Mouse (Mus musculus): ENCODE data around the gene Smyd3. TPM values are rescaled to one million over a fixed set of nuclear protein-coding genes. Genes with fewer than 3 reads are reported as not detected.

Smyd3 gene
- polyA plus RNA-seq, 1 experiment from 2014 or later: 22.1 TPM

DNA sequence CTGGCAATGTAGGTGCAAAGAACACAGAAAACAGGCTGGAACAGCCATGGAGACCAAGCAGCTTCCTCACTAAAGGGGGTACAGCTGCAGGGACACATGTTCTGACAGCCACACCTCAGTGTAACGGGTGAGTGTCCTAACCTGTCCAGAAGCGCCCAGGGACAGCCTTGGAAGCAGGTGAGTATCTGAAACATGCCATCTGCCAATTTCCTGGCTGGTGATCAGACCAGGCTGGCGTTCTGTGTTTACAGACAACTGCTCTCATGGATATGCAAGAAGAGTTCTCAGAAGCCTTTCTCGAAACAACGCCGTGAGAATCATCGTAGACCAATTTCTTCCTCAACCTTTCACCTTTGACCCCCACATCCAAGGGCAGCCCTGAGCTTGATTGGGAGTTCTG, 444.0 kb downstream of the Smyd3 start:
- Histone ChIP-seq H3K36me3 (no peaks in the 10 kb centered on the region), H3K4me3 (no peak overlapping the region), H3K4me1 (no peaks in the 10 kb centered on the region), H3K9ac (no peak overlapping the region), H3K27ac (no peak overlapping the region), H3K27me3 (no peaks in the 10 kb centered on the region), H3K4me2 (replicated peaks) (no peak overlapping the region), H3K9me3 (no peaks in the 10 kb centered on the region; the same call in 1 of the 2 replicates)
- no peak for ATAC-seq (ENCODE audit: low FRiP score, low read depth)
- 82% methylated on average over 7 of the region's 7 CpGs for WGBS

DNA sequence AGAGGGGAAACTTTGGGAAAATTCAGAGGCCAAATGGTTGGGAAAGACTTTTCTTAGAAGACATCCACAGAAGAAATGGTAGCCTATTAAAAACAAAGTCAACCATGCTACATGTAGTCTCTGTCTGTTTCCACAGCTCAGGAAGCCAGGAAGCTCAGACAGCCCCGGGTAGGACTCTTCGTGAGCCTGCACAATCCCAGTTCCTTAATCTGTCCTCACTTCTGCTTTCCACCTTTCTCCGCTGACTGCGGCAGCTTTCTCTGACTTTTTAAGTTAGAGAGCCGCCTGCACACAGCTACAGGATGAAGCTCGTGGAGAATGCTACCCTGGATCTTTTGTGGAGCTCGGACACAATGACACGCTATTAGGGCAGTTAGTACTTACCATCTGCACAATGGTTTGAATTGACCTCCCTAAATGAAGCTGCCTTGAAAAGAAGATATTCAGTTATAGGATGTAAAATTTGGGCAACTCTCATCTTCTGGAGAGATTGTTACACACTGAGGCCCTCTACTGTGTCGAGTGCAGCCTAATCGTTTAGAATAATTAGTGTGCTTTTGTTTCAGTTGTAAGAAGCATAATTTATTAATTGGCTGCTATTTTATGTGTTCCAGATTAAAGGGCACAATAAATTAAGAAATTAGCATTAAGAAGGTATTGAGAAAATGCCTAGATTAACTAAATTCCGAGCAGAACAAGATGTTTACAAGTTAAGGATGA, 444.7 kb downstream of the Smyd3 start:
- WGBS: 55% methylated on average over 11 of the region's 11 CpGs
- H3K9ac ChIP-seq: no peak overlapping the region
- ATAC-seq (ENCODE audit: low FRiP score, low read depth): no peak

DNA sequence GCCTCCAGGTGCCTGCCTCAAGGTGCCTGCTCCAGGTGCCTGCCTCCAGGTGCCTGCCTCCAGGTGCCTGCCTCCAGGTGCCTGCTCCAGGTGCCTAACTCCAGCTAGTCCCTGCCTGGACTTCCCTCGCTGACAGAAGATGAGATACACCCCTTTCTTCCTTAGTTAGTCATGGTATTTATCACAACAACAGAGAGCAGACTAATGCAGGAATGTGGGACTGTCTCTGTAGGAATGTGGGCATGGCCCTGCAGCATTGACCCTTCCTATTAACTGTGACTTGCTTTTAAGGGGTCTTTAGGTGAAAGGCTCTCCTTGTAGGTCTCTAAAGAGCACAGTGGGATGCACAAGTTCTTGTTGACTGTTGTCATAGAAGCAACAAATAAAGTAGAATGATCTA, 445.4 kb downstream of the Smyd3 start:
- Histone ChIP-seq H3K36me3 (no peaks in the 10 kb centered on the region), H3K9ac (no peak overlapping the region), H3K27ac (no peak overlapping the region), H3K4me1 (no peaks in the 10 kb centered on the region), H3K9me3 (no peaks in the 10 kb centered on the region; the same call in 1 of the 2 replicates), H3K27me3 (no peaks in the 10 kb centered on the region), H3K4me3 (no peak overlapping the region), H3K4me2 (replicated peaks) (no peak overlapping the region)
- 48% methylated on average over 1 of the region's 1 CpGs for WGBS
- ATAC-seq (ENCODE audit: low FRiP score, low read depth): no peak

More for the DNA sequence above, 444.7 kb downstream of the Smyd3 start:
- H3K9me3 ChIP-seq: no peaks in the 10 kb centered on the region; the same call in 1 of the 2 replicates
- no peaks in the 10 kb centered on the region for H3K27me3 ChIP-seq
- H3K4me3 ChIP-seq: no peak overlapping the region
- no peak overlapping the region for H3K27ac ChIP-seq
- no peak overlapping the region for H3K4me2 ChIP-seq (replicated peaks)
- no peaks in the 10 kb centered on the region for H3K4me1 ChIP-seq
- H3K36me3 ChIP-seq: no peaks in the 10 kb centered on the region

DNA sequence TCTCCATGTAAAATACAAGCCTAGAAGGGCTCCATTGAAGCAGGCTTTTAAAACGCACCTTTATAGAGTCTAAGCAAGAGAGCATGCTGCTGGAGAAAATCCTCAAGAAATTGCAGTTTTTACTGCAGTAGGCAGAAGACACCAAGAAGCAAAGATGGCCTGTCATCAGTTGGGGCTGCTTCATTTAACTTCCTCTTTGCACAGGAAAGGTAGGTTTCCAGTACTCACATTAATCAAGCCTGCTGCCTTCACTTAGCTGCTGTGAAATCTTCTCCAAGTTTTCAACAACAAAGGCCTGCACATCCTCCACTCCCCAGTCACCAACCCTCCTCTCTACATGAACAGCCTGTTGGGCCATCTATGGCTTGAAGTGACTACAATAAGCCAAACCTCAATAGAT, 448.9 kb downstream of the Smyd3 start:
- H3K4me3 ChIP-seq: no peak overlapping the region
- ATAC-seq (ENCODE audit: low FRiP score, low read depth): no peak
- H3K36me3 ChIP-seq: no peaks in the 10 kb centered on the region
- no peak overlapping the region for H3K27ac ChIP-seq
- H3K4me2 ChIP-seq (replicated peaks): no peak overlapping the region
- H3K9ac ChIP-seq: no peak overlapping the region
- H3K27me3 ChIP-seq: no peaks in the 10 kb centered on the region
- WGBS: 68% methylated on average over 1 of the region's 1 CpGs
- H3K4me1 ChIP-seq: peaks cover 9% of the 10 kb centered on the region
- no peaks in the 10 kb centered on the region; the same call in 1 of the 2 replicates for H3K9me3 ChIP-seq

DNA sequence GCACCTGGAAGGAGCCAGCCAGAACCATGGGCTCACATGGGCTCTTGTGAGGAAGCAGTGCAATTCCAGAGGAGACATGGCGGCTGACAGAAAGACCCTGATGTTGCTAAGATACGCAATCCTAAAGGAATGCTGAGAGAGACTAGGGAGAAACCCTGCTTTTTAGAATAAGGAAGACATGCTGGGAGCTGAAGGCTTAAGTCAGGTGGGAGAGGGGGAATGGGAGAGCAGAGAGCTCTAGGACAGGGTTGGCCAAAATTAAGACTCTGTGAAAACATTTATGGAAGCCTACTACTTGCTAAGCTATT, 452.6 kb downstream of the Smyd3 start:
- no peaks in the 10 kb centered on the region for H3K9me3 ChIP-seq
- H3K9ac ChIP-seq: no peak overlapping the region
- H3K36me3 ChIP-seq: no peaks in the 10 kb centered on the region
- peaks cover 39% of the 10 kb centered on the region for H3K4me1 ChIP-seq
- no peak overlapping the region for H3K4me2 ChIP-seq (replicated peaks)
- ATAC-seq (ENCODE audit: low FRiP score, low read depth): no peak
- WGBS: 90% methylated on average over 2 of the region's 2 CpGs
- H3K27ac ChIP-seq: no peak overlapping the region
- no peaks in the 10 kb centered on the region for H3K27me3 ChIP-seq
- H3K4me3 ChIP-seq: no peak overlapping the region

DNA sequence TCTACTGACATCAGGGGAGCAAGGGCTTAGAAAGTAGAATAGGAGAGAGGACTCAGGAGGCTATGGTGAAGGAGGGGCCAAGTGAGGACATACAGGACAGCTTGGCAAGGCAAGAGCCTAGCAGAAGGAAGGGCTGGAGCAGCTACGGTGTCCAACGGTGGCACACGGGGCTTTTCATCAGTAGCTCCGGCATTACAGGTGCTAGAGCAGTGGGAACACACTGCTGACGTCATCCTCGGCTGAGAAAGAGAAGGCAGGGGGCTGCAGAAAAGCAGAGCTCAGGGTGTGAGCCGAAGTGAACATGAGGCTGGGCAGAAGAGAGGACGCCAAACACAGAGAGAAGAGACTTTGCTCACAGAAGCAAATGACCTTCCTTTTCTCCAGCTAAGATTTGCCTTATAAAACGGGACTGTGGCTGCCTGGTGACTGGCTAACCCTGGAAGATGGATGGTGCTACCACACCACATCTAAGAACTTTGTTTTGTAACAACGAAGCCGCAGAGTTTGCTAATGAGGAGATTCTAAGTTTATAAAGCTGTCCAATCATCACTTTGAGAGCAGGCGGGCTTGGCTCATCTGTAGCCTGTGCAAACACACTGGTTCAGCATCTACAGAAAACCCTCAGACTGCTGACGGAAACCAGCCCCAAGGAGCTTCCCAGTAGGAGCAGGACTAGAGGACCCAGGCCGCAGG, 453.1 kb downstream of the Smyd3 start:
- H3K4me3 ChIP-seq: no peak overlapping the region
- WGBS: 76% methylated on average over 14 of the region's 14 CpGs
- peaks cover 44% of the 10 kb centered on the region for H3K4me1 ChIP-seq

DNA sequence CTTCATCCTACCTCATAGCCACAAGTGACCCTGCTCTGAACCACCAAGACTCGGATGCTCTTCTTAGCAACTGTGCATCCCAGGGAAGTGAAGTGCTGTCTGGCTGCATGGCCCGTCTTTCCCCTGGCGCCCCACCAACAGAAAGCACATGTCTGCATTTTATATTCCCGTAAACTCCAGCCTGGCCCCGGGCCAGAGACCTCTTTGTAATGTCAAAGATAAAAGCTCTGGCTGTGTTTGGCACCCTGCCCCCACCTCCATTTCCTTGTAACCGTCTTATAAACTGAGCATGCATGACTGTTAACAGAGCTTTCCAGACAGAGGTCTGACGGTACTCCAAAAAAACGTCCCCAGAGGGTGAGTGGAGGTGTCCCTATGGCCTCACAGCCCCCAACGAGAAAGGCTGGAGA, 456.1 kb downstream of the Smyd3 start:
- H3K4me2 ChIP-seq (replicated peaks): peak overlapping the region; percentile 39
- no peak overlapping the region for H3K4me3 ChIP-seq
- no peaks in the 10 kb centered on the region for H3K9me3 ChIP-seq
- no peaks in the 10 kb centered on the region for H3K36me3 ChIP-seq
- H3K9ac ChIP-seq: no peak overlapping the region
- peaks cover 69% of the 10 kb centered on the region for H3K4me1 ChIP-seq
- no peaks in the 10 kb centered on the region for H3K27me3 ChIP-seq
- peak overlapping the region; percentile 90 for H3K27ac ChIP-seq
- WGBS: 3% methylated on average over 9 of the region's 9 CpGs
- ATAC-seq (ENCODE audit: low FRiP score, low read depth): peak; percentile 63; the same call in 1 of the 2 replicates

More for the DNA sequence above, 453.1 kb downstream of the Smyd3 start:
- Histone ChIP-seq H3K36me3 (no peaks in the 10 kb centered on the region), H3K4me2 (replicated peaks) (no peak overlapping the region), H3K27me3 (no peaks in the 10 kb centered on the region), H3K9me3 (no peaks in the 10 kb centered on the region), H3K27ac (no peak overlapping the region), H3K9ac (no peak overlapping the region)
- no peak for ATAC-seq (ENCODE audit: low FRiP score, low read depth)

DNA sequence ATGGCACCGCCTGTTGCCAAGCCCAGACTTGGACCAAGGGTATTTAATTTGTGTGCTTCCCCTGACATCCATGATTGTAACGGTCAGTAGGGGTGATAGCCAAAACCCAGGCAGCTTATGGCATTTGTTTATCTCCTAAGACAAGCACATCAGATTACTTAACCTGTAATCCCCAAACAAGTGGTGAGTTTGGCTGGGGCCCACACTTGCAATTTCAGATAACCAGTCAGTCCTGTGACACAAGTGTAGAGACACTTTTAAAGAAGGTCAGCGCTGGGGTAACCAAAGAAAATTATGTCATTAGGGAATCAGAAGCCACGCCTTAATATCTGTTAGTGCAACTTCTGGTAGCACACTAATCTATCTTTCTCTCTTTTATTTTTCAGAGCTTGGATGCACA, 456.8 kb downstream of the Smyd3 start:
- ATAC-seq (ENCODE audit: low FRiP score, low read depth): no peak
- Histone ChIP-seq H3K9me3 (no peaks in the 10 kb centered on the region), H3K4me3 (no peak overlapping the region), H3K4me1 (peaks cover 69% of the 10 kb centered on the region), H3K4me2 (replicated peaks) (peak overlapping the region; percentile 57; the same call in 1 of the 2 replicates), H3K36me3 (no peaks in the 10 kb centered on the region), H3K9ac (no peak overlapping the region), H3K27me3 (no peaks in the 10 kb centered on the region), H3K27ac (peak overlapping the region; percentile 90)
- 60% methylated on average over 4 of the region's 4 CpGs for WGBS

DNA sequence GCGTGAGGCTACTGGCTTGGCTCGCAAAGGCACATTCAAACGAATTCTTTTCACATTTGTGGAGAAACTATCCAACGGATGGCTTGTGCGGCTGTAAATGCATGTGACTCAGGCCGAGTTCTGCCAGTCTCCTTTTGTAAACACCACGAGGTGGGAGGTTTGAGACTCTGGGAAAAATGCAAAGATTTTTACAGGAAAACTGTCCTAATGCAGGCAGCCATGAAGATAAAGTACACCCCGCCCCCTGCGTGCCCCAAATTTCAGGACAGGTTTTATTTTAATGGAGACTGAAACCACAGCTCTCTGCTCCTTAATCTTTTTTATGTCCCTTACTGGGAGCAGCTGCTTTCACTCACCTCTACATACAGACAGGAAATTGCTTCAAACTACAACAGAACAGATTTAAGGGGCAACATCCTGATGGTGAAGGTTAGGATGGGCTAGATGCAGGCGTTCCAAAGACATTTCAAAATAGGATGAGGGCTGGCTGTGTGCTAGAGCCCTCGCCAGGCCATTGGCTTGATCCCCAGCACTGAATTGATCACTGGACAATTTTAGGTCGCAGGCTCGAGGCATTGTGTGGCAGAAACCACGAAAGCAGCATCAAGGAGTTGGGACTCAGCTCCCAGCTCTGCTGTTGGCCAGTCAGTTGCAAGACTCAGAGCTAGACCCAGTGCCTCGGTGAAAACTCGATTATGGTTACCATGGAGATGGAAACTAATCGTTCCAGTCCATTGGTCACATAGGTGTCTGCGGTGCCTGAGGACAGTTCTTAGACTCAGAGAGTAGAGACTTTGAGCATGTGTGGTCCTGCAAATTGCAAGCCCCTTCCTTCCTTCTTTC, 457.5 kb downstream of the Smyd3 start:
- Histone ChIP-seq H3K9ac (peak overlapping the region; percentile 51), H3K9me3 (no peaks in the 10 kb centered on the region), H3K27ac (peak overlapping the region; percentile 90), H3K36me3 (no peaks in the 10 kb centered on the region), H3K27me3 (no peaks in the 10 kb centered on the region), H3K4me2 (replicated peaks) (peak overlapping the region; percentile 57), H3K4me3 (peak overlapping the region; percentile 20), H3K4me1 (peaks cover 69% of the 10 kb centered on the region)
- ATAC-seq (ENCODE audit: low FRiP score, low read depth): peak; percentile 46; the same call in 1 of the 2 replicates
- 16% methylated on average over 18 of the region's 18 CpGs for WGBS

DNA sequence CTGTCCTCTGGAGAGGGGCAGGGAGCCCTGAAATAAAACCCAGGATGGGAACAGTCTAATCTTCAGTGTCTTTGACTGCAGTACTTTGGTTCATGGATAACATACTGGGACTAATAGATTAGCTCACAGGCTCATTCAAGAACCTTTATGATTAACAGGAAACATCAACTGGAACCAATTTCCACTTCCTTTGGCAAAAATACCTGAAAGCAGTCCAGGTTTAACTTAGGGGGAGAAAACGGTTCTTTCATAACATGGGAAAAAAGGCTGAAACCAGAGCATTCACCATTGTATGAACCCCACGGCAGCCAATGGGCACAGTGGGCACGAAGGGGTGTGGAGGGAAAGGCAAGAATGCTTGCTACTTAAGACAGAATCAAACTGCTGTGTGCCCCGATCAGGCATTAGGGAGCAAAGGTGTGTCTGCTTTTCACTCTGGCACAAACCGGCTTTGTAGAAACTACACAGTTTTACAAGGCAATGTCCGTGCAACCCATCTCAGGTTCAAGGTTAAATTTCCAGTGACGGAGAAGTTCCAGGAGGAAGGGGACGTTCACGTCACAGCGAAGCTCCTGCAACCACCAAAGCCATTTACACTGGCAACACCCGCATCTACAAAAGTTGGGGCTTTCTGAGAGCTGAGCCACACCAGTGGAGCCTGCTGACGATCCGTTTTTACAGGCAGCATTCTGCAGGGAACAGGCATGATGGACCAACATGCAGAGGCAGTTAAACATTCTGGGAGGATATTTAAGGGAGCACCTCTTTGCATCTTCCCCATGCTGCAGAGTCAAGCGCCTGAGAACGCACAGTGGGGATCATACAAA, 458.3 kb downstream of the Smyd3 start:
- WGBS: 15% methylated on average over 15 of the region's 15 CpGs
- H3K36me3 ChIP-seq: no peaks in the 10 kb centered on the region
- peak overlapping the region; percentile 90 for H3K27ac ChIP-seq
- peak overlapping the region; percentile 20 for H3K4me3 ChIP-seq
- peaks cover 63% of the 10 kb centered on the region for H3K4me1 ChIP-seq
- H3K9ac ChIP-seq: peak overlapping the region; percentile 51
- H3K9me3 ChIP-seq: no peaks in the 10 kb centered on the region
- peak overlapping the region; percentile 57 for H3K4me2 ChIP-seq (replicated peaks)
- ATAC-seq (ENCODE audit: low FRiP score, low read depth): peak; percentile 38; the same call in 1 of the 2 replicates
- no peaks in the 10 kb centered on the region for H3K27me3 ChIP-seq

DNA sequence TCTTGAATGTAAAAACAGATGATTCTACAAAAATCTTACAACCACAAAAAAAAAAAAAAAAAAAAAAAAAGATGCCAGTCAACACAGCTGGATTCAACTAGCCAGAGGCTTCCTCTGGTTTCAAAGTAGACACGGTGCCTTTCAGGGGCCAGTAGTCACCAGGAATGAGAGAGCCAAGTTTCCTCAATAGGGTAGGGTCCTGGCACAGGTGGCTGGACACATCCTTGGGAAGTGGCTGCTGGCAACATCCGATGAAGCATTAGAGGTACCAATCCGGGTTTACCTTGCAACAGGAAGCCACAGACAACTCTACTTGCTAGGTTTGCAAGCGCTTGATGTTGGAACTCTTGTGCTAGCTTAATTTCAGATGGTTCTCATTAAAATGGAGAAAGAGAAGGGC, 459.2 kb downstream of the Smyd3 start:
- peak overlapping the region; percentile 57 for H3K4me2 ChIP-seq (replicated peaks)
- no peak overlapping the region for H3K4me3 ChIP-seq
- no peaks in the 10 kb centered on the region for H3K36me3 ChIP-seq
- peaks cover 67% of the 10 kb centered on the region for H3K4me1 ChIP-seq
- peak overlapping the region; percentile 90 for H3K27ac ChIP-seq
- WGBS: 16% methylated on average over 4 of the region's 4 CpGs
- H3K9ac ChIP-seq: no peak overlapping the region
- ATAC-seq (ENCODE audit: low FRiP score, low read depth): no peak
- H3K27me3 ChIP-seq: no peaks in the 10 kb centered on the region
- no peaks in the 10 kb centered on the region for H3K9me3 ChIP-seq
